Mouse (Mus musculus): ENCODE data around the gene Nckap5. TPM values are rescaled to one million over a fixed set of nuclear protein-coding genes. Genes with fewer than 3 reads are reported as not detected.
"Not testable (repeated sequence)": the region's sequence is repeated elsewhere in the genome, so short reads cannot be mapped to it uniquely, and the experiment has no call there.

Nckap5 gene
- total RNA-seq, 4 experiments from 2014 or later = 6.8 to 11.7 (median 8.7) TPM

DNA sequence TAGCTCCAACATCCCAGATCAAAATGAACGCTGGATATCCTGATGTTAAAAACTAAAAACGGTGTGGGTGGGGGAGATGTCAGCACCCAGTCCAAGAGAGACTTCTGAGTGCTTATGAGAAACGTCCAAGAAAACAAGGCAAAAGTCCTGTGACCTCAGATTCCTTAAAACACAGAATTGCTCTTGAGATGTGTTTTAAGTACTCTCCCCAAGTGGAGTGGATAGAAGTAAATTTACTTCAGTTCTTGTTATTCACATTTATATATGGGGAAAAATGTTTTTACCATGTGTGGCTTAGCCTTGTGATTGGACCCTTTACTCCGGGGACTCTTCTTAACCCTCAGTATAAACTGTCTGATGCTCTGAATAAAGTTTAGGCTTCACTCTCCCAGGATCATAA lies 640.2 kb downstream of the Nckap5 start:
- no peak for DNase-seq (ENCODE audit: low spot score)

DNA sequence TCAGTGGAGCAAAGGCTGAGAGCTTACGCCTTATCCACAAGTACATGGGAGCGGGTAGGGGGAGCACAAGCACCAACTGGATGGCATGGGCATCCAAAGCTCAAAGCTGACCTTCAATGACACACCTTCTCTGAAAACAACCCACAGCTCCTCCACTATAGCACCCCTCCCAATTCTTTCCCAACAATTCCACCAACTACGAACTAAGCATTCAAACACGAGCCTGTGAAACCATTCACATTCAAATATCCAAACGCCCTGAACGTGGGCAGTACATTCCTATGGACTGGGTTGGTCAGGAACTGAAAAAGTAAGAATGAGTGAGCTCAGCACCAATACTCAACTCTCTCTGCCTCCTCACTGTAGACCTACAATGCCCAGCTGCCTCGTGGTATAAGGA lies 646.8 kb downstream of the Nckap5 start:
- DNase-seq (ENCODE audit: low spot score) = no peak

GRCm38 (mm10) chr1:126168579-126168978 lies 662.0 kb downstream of the Nckap5 start:
- DNase-seq (ENCODE audit: low spot score) = no peak

DNA sequence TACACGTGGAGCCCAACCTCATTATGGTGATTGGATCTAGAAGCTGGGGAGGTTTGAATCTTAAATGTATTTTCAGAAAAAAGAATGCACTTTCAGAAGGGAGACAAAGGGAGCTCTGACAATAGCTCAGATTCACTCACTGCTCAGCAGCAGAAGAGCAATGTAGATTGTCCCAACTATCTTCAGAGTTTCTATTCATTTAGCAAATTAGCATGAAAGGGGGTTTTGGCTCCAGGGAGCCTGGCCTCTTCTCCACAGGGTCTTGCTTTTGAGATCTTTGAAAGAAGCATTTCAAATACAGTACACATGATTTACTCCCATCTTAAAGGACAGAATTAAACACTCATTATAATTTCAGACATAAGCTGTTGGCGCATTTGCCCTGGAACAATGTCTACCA lies 662.5 kb downstream of the Nckap5 start:
- no peak for DNase-seq (ENCODE audit: low spot score)

- DNase-seq (ENCODE audit: low spot score) = no peak
These were observed 663.1 kb downstream of the Nckap5 start for GRCm38 (mm10) chr1:126167546-126167945.

DNA sequence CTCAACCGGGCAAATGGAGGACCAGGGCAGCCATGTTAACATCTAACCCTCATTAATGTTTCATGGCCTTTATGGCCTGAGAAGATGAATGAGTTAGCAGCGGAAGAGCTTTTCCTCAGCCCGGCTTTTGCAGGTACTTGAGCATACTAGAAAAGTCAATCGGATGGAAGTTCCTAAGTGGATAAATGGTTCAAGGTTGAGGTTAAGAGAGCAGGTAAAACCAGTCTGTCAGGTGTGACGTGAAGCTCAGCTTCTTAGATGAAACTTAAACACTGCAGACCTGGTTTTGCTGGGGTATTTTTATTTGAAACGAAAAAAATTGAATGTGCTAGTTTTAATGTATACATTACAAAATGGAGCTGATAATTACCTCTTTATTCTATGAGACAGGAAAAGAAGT lies 671.3 kb downstream of the Nckap5 start:
- no peak for DNase-seq (ENCODE audit: low spot score)

- no peak for DNase-seq (ENCODE audit: low spot score)
These were observed 674.8 kb downstream of the Nckap5 start for GRCm38 (mm10) chr1:126155816-126156215.

DNA sequence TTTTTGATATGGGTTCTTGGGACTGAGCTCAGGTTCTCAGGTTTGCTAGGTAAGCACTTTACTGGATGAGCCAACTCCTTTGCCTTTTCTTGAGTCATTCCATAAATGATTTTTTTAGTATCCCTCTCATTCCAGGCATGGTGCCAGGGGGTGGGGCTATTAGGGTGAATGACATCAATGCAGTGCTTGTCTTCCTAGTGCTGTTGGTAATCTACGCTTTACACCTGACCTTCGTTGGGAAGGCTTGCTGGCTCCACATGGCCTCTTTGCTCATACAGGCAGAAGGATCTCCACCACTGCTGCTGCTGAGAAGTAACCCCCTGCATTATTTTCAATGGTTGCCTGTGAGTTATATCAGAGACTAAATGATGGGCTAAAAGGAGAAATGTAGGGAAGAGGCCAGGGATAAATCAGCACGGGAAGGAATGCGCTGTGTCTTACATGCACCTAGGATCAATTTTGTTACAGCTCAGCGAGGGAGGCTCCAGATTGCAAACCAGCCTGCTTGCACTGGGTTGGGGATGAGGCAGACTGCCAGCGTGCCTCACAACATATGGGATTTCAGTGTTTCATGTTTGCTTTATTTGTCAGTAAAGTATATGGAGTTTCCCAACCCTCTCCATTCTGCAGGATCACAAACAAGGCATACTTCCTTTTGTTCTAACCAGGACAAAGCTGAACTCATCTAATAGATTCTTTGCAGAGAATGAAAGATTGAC lies 676.9 kb downstream of the Nckap5 start:
- no peak for DNase-seq (ENCODE audit: low spot score)

GRCm38 (mm10) chr1:126152217-126152616 lies 678.4 kb downstream of the Nckap5 start:
- no peak for DNase-seq (ENCODE audit: low spot score)

- no peak for DNase-seq (ENCODE audit: low spot score)
These were observed 680.6 kb downstream of the Nckap5 start for GRCm38 (mm10) chr1:126149966-126150365.

- DNase-seq (ENCODE audit: low spot score) = no peak
These were observed 694.9 kb downstream of the Nckap5 start for GRCm38 (mm10) chr1:126135717-126136116.

DNA sequence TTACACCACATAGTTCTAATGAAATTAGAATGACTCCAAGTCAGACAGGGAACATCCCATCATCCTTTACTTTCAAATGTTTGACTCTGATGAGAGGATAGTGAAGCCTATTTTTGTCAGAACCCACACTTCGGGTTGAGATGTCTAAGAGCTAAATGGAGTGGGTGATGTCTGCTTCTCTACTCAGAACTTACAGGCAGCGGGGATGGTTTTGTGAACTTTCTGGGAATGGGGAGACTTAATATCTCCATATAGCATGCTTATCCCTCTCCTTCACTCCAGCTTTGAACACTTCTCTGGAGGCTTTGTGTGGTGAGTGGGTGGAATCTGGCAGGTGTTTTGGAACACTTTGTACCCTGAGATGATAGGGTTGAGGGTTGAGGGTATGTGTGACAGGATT lies 698.3 kb downstream of the Nckap5 start:
- DNase-seq (ENCODE audit: low spot score) = no peak

DNA sequence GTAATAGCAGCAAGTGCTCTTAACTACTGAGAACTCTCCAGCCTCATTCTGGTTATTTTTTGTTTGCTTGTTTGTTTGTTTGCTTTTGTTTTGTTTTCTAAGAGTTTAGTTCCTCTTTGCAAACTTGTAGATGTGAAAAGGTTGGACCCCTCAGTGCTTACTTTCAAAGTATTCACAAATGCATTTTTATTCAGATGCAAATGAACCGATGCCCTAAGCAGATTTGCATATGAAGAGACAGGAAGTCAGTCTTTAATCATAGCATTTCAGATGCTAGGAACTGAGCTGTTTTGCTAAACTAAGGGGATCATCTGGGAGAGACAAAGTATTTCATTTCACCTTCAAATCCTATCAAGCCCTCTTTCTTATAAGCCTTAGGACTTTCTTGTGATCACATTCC lies 701.5 kb downstream of the Nckap5 start:
- DNase-seq (ENCODE audit: low spot score) = no peak

- no peak for DNase-seq (ENCODE audit: low spot score)
These were observed 707.5 kb downstream of the Nckap5 start for GRCm38 (mm10) chr1:126123111-126123510.

GRCm38 (mm10) chr1:126120506-126120905 lies 710.1 kb downstream of the Nckap5 start:
- no peak for DNase-seq (ENCODE audit: low spot score)

- no peak for DNase-seq (ENCODE audit: low spot score)
These were observed 714.6 kb downstream of the Nckap5 start for GRCm38 (mm10) chr1:126116034-126116433.

- no peak for DNase-seq (ENCODE audit: low spot score)
These were observed 724.8 kb downstream of the Nckap5 start for GRCm38 (mm10) chr1:126105673-126106256.

DNA sequence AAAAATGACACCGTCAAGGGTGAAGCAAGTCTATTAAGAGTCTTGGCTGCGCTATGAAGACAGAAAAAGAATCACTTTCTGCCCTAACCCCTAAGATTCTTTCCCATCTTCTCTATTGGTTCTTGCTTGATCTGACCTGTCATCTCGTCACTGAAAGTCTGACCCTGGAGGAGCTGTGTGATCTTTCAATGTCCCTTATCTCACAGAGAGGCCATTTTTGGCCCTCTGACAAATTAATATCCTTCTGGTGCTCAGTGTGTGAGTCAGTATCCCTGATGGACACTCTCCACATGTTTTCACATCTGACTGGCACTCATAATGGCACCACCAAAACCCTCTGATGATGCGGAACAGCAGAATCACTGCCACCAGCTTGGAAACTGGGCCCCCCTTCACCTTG lies 736.3 kb downstream of the Nckap5 start:
- no peak for DNase-seq (ENCODE audit: low spot score)

- DNase-seq (ENCODE audit: low spot score) = not testable (repeated sequence)
These were observed 738.6 kb downstream of the Nckap5 start for GRCm38 (mm10) chr1:126091979-126092378.

- no peak for DNase-seq (ENCODE audit: low spot score)
These were observed 743.4 kb downstream of the Nckap5 start for GRCm38 (mm10) chr1:126087181-126087580.

DNA sequence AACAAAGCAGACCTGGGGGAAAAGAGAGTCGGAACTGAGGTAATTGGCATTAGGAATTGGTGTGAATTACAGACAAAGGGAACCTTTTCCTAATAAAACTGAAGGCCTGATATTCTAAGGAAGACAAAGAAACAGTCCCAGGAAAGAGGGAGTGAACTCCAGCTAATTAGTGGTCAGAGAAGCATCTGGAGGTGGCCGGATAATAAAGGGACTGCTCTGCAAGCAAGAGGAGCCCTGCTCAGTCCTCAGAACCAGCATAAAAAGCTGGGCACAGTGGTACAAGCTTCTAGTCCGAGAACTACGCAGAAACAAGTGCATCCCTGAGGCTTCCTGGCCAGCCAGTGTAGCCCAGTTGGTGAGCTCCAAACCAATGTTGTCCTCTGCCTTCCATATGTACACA lies 754.3 kb downstream of the Nckap5 start:
- DNase-seq (ENCODE audit: low spot score) = no peak

DNA sequence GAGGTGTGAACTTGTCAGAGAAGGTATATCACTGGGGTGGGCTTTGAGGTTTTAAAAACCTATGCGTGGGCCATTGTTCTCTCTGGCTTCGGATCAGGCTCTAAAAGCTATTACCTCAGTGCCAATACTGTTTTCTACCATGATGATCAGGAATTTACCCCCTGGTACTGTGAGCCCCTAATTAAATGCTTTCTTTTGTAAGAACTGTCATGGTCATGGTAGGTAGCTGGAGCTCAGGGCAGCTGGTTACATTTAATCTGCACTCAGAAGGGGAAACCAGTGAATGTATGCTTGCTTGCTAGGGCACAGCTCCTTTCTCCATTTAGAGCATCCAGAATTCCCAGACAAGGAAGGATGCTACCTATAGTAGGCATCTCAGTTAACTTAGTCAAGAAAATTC lies 759.7 kb downstream of the Nckap5 start:
- no peak for DNase-seq (ENCODE audit: low spot score)

- DNase-seq (ENCODE audit: low spot score) = no peak
These were observed 779.1 kb downstream of the Nckap5 start for GRCm38 (mm10) chr1:126051491-126051890.

- no peak for DNase-seq (ENCODE audit: low spot score)
These were observed 787.7 kb downstream of the Nckap5 start for GRCm38 (mm10) chr1:126042886-126043285.
